Mouse (Mus musculus): Measurements from ENCODE around the gene Hnrnpdl. TPM values are rescaled to one million over a fixed set of nuclear protein-coding genes. Genes with fewer than 3 reads are reported as not detected.
A peak's percentile ranks its signal among the peaks of the same experiment; 100 is the strongest.

Hnrnpdl gene
- total and polyA plus RNA-seq, 3 experiments: 153 to 239 TPM; not detected in 1

- Histone ChIP-seq H3K79me2 (ENCODE audit: control insufficient read depth, insufficient read depth, low read length, poor library complexity) (peaks cover 94% of the 10 kb centered on the region), H3K4me1 (ENCODE audit: control insufficient read depth in 1 of 2, insufficient read depth in 2 of 2, low read length in 2 of 2) (peaks cover 2 to 10% of the 10 kb centered on the region in 2 experiments), H3K4me3 (ENCODE audit: control insufficient read depth in 1 of 2, insufficient read depth in 1 of 2, low read depth in 2 of 2, low read length in 2 of 2) (no peak overlapping the region), H3K36me3 (ENCODE audit: control insufficient read depth in 1 of 2, insufficient read depth in 2 of 2, low read length in 2 of 2) (peaks cover 0 to 14% of the 10 kb centered on the region in 2 experiments; a peak in 3 of 4 replicates), H3K27ac (ENCODE audit: control insufficient read depth, low read depth, low read length) (no peak overlapping the region), H3K9me3 (replicated peaks; ENCODE audit: insufficient read depth, low read length) (no peaks in the 10 kb centered on the region), H3K27me3 (ENCODE audit: control insufficient read depth in 1 of 2, insufficient read depth in 2 of 2, low read length in 2 of 2) (no peaks in the 10 kb centered on the region), H3K9ac (ENCODE audit: control insufficient read depth, low read depth, low read length, poor library complexity, severe bottlenecking) (no peak overlapping the region)
- TF ChIP-seq SMC3 (IDR thresholded peaks at IDR 0.05; ENCODE audit: low read depth, low read length) (no peak), BHLHE40 (IDR thresholded peaks at IDR 0.05; ENCODE audit: borderline replicate concordance, low read depth, low read length) (no peak), USF2 (IDR thresholded peaks at IDR 0.05; ENCODE audit: borderline replicate concordance in 1 of 2, insufficient read depth in 1 of 2, low read depth in 1 of 2, low read length in 2 of 2) (no peak), GATA1 (IDR thresholded peaks at IDR 0.05; ENCODE audit: low read depth, low read length) (no peak)
- no peak for DNase-seq (ENCODE audit: low read depth, low spot score)
These were observed 5.2 kb upstream of the Hnrnpdl start for GRCm38 (mm10) chr5:100044621-100045020.

- Histone ChIP-seq H3K9me3 (replicated peaks; ENCODE audit: insufficient read depth, low read length) (no peaks in the 10 kb centered on the region), H3K27me3 (ENCODE audit: control insufficient read depth in 1 of 2, insufficient read depth in 2 of 2, low read length in 2 of 2) (no peaks in the 10 kb centered on the region), H3K4me3 (ENCODE audit: control insufficient read depth in 1 of 2, insufficient read depth in 1 of 2, low read depth in 2 of 2, low read length in 2 of 2) (no peak overlapping the region), H3K36me3 (ENCODE audit: control insufficient read depth in 1 of 2, insufficient read depth in 2 of 2, low read length in 2 of 2) (peaks cover 0 to 14% of the 10 kb centered on the region in 2 experiments; a peak in 3 of 4 replicates), H3K79me2 (ENCODE audit: control insufficient read depth, insufficient read depth, low read length, poor library complexity) (peaks cover 94% of the 10 kb centered on the region), H3K9ac (ENCODE audit: control insufficient read depth, low read depth, low read length, poor library complexity, severe bottlenecking) (no peak overlapping the region), H3K4me1 (ENCODE audit: control insufficient read depth in 1 of 2, insufficient read depth in 2 of 2, low read length in 2 of 2) (peaks cover 2 to 10% of the 10 kb centered on the region in 2 experiments), H3K27ac (ENCODE audit: control insufficient read depth, low read depth, low read length) (no peak overlapping the region)
- TF ChIP-seq ZNF384 (IDR thresholded peaks at IDR 0.05; ENCODE audit: low read depth, low read length) (peak; percentile 77), ZC3H11A (IDR thresholded peaks at IDR 0.05; ENCODE audit: low read depth, low read length) (no peak)
- peak; percentile 68 for DNase-seq (ENCODE audit: low read depth, low spot score)
These were observed 4.6 kb upstream of the Hnrnpdl start for GRCm38 (mm10) chr5:100044030-100044429.

GRCm38 (mm10) chr5:100043361-100043760 is 3.9 kb upstream of the Hnrnpdl start:
- no peak overlapping the region for H3K4me3 ChIP-seq (ENCODE audit: control insufficient read depth in 1 of 2, insufficient read depth in 1 of 2, low read depth in 2 of 2, low read length in 2 of 2)
- peaks cover 95% of the 10 kb centered on the region for H3K79me2 ChIP-seq (ENCODE audit: control insufficient read depth, insufficient read depth, low read length, poor library complexity)
- peak; percentile 35 for DNase-seq (ENCODE audit: low read depth, low spot score)
- peaks cover 0 to 14% of the 10 kb centered on the region in 2 experiments; a peak in 3 of 4 replicates for H3K36me3 ChIP-seq (ENCODE audit: control insufficient read depth in 1 of 2, insufficient read depth in 2 of 2, low read length in 2 of 2)
- H3K9me3 ChIP-seq (replicated peaks; ENCODE audit: insufficient read depth, low read length): no peaks in the 10 kb centered on the region
- H3K27ac ChIP-seq (ENCODE audit: control insufficient read depth, low read depth, low read length): no peak overlapping the region
- H3K4me1 ChIP-seq (ENCODE audit: control insufficient read depth in 1 of 2, insufficient read depth in 2 of 2, low read length in 2 of 2): peaks cover 2 to 10% of the 10 kb centered on the region in 2 experiments
- H3K9ac ChIP-seq (ENCODE audit: control insufficient read depth, low read depth, low read length, poor library complexity, severe bottlenecking): no peak overlapping the region
- TF ChIP-seq CTCF (IDR thresholded peaks at IDR 0.05 in 2 of 3, conservative IDR thresholded peaks at IDR 0.05 in 1 of 3; ENCODE audit: control insufficient read depth in 1 of 3, insufficient read depth in 1 of 3, low read depth in 2 of 3, low read length in 3 of 3, poor library complexity in 1 of 3, severe bottlenecking in 1 of 3) (peak in 1 of 3 experiments; percentile 9; a peak in 1 of 6 replicates), MXI1 (IDR thresholded peaks at IDR 0.05; ENCODE audit: low read depth, low read length) (no peak)
- H3K27me3 ChIP-seq (ENCODE audit: control insufficient read depth in 1 of 2, insufficient read depth in 2 of 2, low read length in 2 of 2): no peaks in the 10 kb centered on the region

GRCm38 (mm10) chr5:100042467-100042866 is 3.0 kb upstream of the Hnrnpdl start:
- H3K4me1 ChIP-seq (ENCODE audit: control insufficient read depth in 1 of 2, insufficient read depth in 2 of 2, low read length in 2 of 2): peaks cover 2 to 10% of the 10 kb centered on the region in 2 experiments
- H3K27ac ChIP-seq (ENCODE audit: control insufficient read depth, low read depth, low read length): no peak overlapping the region
- H3K9me3 ChIP-seq (replicated peaks; ENCODE audit: insufficient read depth, low read length): no peaks in the 10 kb centered on the region
- no peak overlapping the region for H3K4me3 ChIP-seq (ENCODE audit: control insufficient read depth in 1 of 2, insufficient read depth in 1 of 2, low read depth in 2 of 2, low read length in 2 of 2)
- no peak overlapping the region for H3K9ac ChIP-seq (ENCODE audit: control insufficient read depth, low read depth, low read length, poor library complexity, severe bottlenecking)
- peaks cover 95% of the 10 kb centered on the region for H3K79me2 ChIP-seq (ENCODE audit: control insufficient read depth, insufficient read depth, low read length, poor library complexity)
- TF ChIP-seq TBP (IDR thresholded peaks at IDR 0.05; ENCODE audit: low read depth, low read length) (no peak), CTCF (IDR thresholded peaks at IDR 0.05 in 2 of 3, conservative IDR thresholded peaks at IDR 0.05 in 1 of 3; ENCODE audit: control insufficient read depth in 1 of 3, insufficient read depth in 1 of 3, low read depth in 2 of 3, low read length in 3 of 3, poor library complexity in 1 of 3, severe bottlenecking in 1 of 3) (no peak), NELFE (IDR thresholded peaks at IDR 0.05; ENCODE audit: low read depth, low read length) (no peak), TAL1 (IDR thresholded peaks at IDR 0.05; ENCODE audit: low read length) (no peak)
- H3K27me3 ChIP-seq (ENCODE audit: control insufficient read depth in 1 of 2, insufficient read depth in 2 of 2, low read length in 2 of 2): no peaks in the 10 kb centered on the region
- peaks cover 3 to 14% of the 10 kb centered on the region in 2 experiments for H3K36me3 ChIP-seq (ENCODE audit: control insufficient read depth in 1 of 2, insufficient read depth in 2 of 2, low read length in 2 of 2)
- DNase-seq (ENCODE audit: low read depth, low spot score): no peak
